Mouse (Mus musculus): Measurements from ENCODE around the gene Aipl1. TPM values are rescaled to one million over a fixed set of nuclear protein-coding genes. Genes with fewer than 3 reads are reported as not detected.

Aipl1 gene
- total RNA-seq (2012; rRNA removed) = 0.18 and 0.32 TPM in 2 replicates

GRCm38 (mm10) chr11:72037409-72037808, at the start of gene Aipl1:
Gene Aipl1 (minus strand): TSS chr11:72037509.
- no peak within 1 kb of the TSS for H3K9ac ChIP-seq (ENCODE audit: insufficient read depth, low read depth, low read length, poor library complexity, severe bottlenecking)
- TF ChIP-seq MAFK (IDR thresholded peaks at IDR 0.05; ENCODE audit: insufficient read depth, low read depth, low read length) (no peak), ZC3H11A (IDR thresholded peaks at IDR 0.05; ENCODE audit: borderline replicate concordance, low read depth, low read length) (no peak)
- DNase-seq (ENCODE audit: low read depth, low spot score) = no peak
- in situ Hi-C loops (cut with MboI; ENCODE audit: low sequenced_read_pairs in 2 of 2, unreplicated experiment in 2 of 2) = loop anchor here in 1 of 2 experiments (25.0 kb wide), 1 partner anchor 700 kb away; no protein-coding TSS in a partner anchor
- no peaks in the 10 kb centered on the region for H3K4me1 ChIP-seq (ENCODE audit: control insufficient read depth in 2 of 2, insufficient read depth in 2 of 2, low read length in 2 of 2, poor library complexity in 1 of 2)
- H3K4me3 ChIP-seq (ENCODE audit: insufficient read depth in 1 of 2, low read depth in 1 of 2, low read length in 2 of 2, poor library complexity in 1 of 2, severe bottlenecking in 1 of 2) = no peak within 1 kb of the TSS
- H3K27ac ChIP-seq (ENCODE audit: insufficient read depth, low read depth, low read length, poor library complexity, severe bottlenecking) = no peak within 1 kb of the TSS
- H3K9me3 ChIP-seq (ENCODE audit: control insufficient read depth, insufficient read depth, low read depth, low read length) = no peaks in the 10 kb centered on the region
- H3K36me3 ChIP-seq (ENCODE audit: control insufficient read depth, insufficient read depth, low read length, poor library complexity, severe bottlenecking) = no peaks in the 10 kb centered on the region

- H3K9ac ChIP-seq (ENCODE audit: insufficient read depth, low read depth, low read length, poor library complexity, severe bottlenecking) = no peak overlapping the region
- no peak overlapping the region for H3K27ac ChIP-seq (ENCODE audit: insufficient read depth, low read depth, low read length, poor library complexity, severe bottlenecking)
- H3K4me1 ChIP-seq (ENCODE audit: control insufficient read depth in 2 of 2, insufficient read depth in 2 of 2, low read length in 2 of 2, poor library complexity in 1 of 2) = no peaks in the 10 kb centered on the region
- no peak for TF ChIP-seq ZC3H11A (IDR thresholded peaks at IDR 0.05; ENCODE audit: borderline replicate concordance, low read depth, low read length)
- no peak for TF ChIP-seq CHD2 (IDR thresholded peaks at IDR 0.05; ENCODE audit: low read depth, low read length)
- TF ChIP-seq ZNF384 (IDR thresholded peaks at IDR 0.05; ENCODE audit: low read depth, low read length) = no peak
- no peaks in the 10 kb centered on the region for H3K9me3 ChIP-seq (ENCODE audit: control insufficient read depth, insufficient read depth, low read depth, low read length)
- in situ Hi-C loops (cut with MboI; ENCODE audit: low sequenced_read_pairs in 2 of 2, unreplicated experiment in 2 of 2) = no loop called here
- no peak for DNase-seq (ENCODE audit: low read depth, low spot score)
- no peaks in the 10 kb centered on the region for H3K36me3 ChIP-seq (ENCODE audit: control insufficient read depth, insufficient read depth, low read length, poor library complexity, severe bottlenecking)
- H3K4me3 ChIP-seq (ENCODE audit: insufficient read depth in 1 of 2, low read depth in 1 of 2, low read length in 2 of 2, poor library complexity in 1 of 2, severe bottlenecking in 1 of 2) = no peak overlapping the region
These were observed 49.1 kb upstream of the Aipl1 start for GRCm38 (mm10) chr11:72086251-72087046.

GRCm38 (mm10) chr11:72084337-72084736, 47.0 kb upstream of the Aipl1 start:
- in situ Hi-C loops (cut with MboI; ENCODE audit: low sequenced_read_pairs in 2 of 2, unreplicated experiment in 2 of 2) = no loop called here
- H3K27ac ChIP-seq (ENCODE audit: insufficient read depth, low read depth, low read length, poor library complexity, severe bottlenecking) = no peak overlapping the region
- no peak overlapping the region for H3K4me3 ChIP-seq (ENCODE audit: insufficient read depth in 1 of 2, low read depth in 1 of 2, low read length in 2 of 2, poor library complexity in 1 of 2, severe bottlenecking in 1 of 2)
- H3K9me3 ChIP-seq (ENCODE audit: control insufficient read depth, insufficient read depth, low read depth, low read length) = no peaks in the 10 kb centered on the region
- no peak for TF ChIP-seq HCFC1 (IDR thresholded peaks at IDR 0.05; ENCODE audit: borderline replicate concordance, insufficient read depth, low read length)
- TF ChIP-seq ZNF384 (IDR thresholded peaks at IDR 0.05; ENCODE audit: low read depth, low read length) = no peak
- TF ChIP-seq MAFK (IDR thresholded peaks at IDR 0.05; ENCODE audit: insufficient read depth, low read depth, low read length) = no peak
- no peak for TF ChIP-seq ZC3H11A (IDR thresholded peaks at IDR 0.05; ENCODE audit: borderline replicate concordance, low read depth, low read length)
- no peak for TF ChIP-seq CHD2 (IDR thresholded peaks at IDR 0.05; ENCODE audit: low read depth, low read length)
- no peaks in the 10 kb centered on the region for H3K4me1 ChIP-seq (ENCODE audit: control insufficient read depth in 2 of 2, insufficient read depth in 2 of 2, low read length in 2 of 2, poor library complexity in 1 of 2)
- H3K9ac ChIP-seq (ENCODE audit: insufficient read depth, low read depth, low read length, poor library complexity, severe bottlenecking) = no peak overlapping the region
- no peak for DNase-seq (ENCODE audit: low read depth, low spot score)
- H3K36me3 ChIP-seq (ENCODE audit: control insufficient read depth, insufficient read depth, low read length, poor library complexity, severe bottlenecking) = no peaks in the 10 kb centered on the region

GRCm38 (mm10) chr11:72082601-72083000, 45.3 kb upstream of the Aipl1 start:
- Histone ChIP-seq H3K4me3 (ENCODE audit: insufficient read depth in 1 of 2, low read depth in 1 of 2, low read length in 2 of 2, poor library complexity in 1 of 2, severe bottlenecking in 1 of 2) (no peak overlapping the region), H3K27ac (ENCODE audit: insufficient read depth, low read depth, low read length, poor library complexity, severe bottlenecking) (no peak overlapping the region), H3K9me3 (ENCODE audit: control insufficient read depth, insufficient read depth, low read depth, low read length) (no peaks in the 10 kb centered on the region), H3K9ac (ENCODE audit: insufficient read depth, low read depth, low read length, poor library complexity, severe bottlenecking) (no peak overlapping the region), H3K4me1 (ENCODE audit: control insufficient read depth in 2 of 2, insufficient read depth in 2 of 2, low read length in 2 of 2, poor library complexity in 1 of 2) (no peaks in the 10 kb centered on the region; a peak in 1 of 4 replicates), H3K36me3 (ENCODE audit: control insufficient read depth, insufficient read depth, low read length, poor library complexity, severe bottlenecking) (no peaks in the 10 kb centered on the region)
- in situ Hi-C loops (cut with MboI; ENCODE audit: low sequenced_read_pairs in 2 of 2, unreplicated experiment in 2 of 2) = no loop called here
- no peak for TF ChIP-seq HCFC1 (IDR thresholded peaks at IDR 0.05; ENCODE audit: borderline replicate concordance, insufficient read depth, low read length)
- TF ChIP-seq ZNF384 (IDR thresholded peaks at IDR 0.05; ENCODE audit: low read depth, low read length) = no peak
- no peak for TF ChIP-seq ZC3H11A (IDR thresholded peaks at IDR 0.05; ENCODE audit: borderline replicate concordance, low read depth, low read length)
- no peak for TF ChIP-seq MAFK (IDR thresholded peaks at IDR 0.05; ENCODE audit: insufficient read depth, low read depth, low read length)
- TF ChIP-seq CHD2 (IDR thresholded peaks at IDR 0.05; ENCODE audit: low read depth, low read length) = no peak
- DNase-seq (ENCODE audit: low read depth, low spot score) = no peak

Data from ES-E14 (cell line).